Mouse (Mus musculus) embryonic fibroblast, embryonic 13.5 days (primary cell): ENCODE data around the gene Atp6v0d1.

Experiments used
- CTCF ChIP-seq: IDR thresholded peaks from 2 replicates; pipeline ENCODE4 v1.5.1; 2011; ENCODE audit warnings: mild to moderate bottlenecking, control low read depth, low read length, moderate library complexity, borderline replicate concordance; ENCODE audit not compliant: insufficient read depth
- POLR2A ChIP-seq: IDR thresholded peaks from 2 replicates; pipeline ENCODE4 v1.6.1; 2011; ENCODE audit warnings: low read depth, mild to moderate bottlenecking, control low read depth, low read length, moderate library complexity

DNA sequence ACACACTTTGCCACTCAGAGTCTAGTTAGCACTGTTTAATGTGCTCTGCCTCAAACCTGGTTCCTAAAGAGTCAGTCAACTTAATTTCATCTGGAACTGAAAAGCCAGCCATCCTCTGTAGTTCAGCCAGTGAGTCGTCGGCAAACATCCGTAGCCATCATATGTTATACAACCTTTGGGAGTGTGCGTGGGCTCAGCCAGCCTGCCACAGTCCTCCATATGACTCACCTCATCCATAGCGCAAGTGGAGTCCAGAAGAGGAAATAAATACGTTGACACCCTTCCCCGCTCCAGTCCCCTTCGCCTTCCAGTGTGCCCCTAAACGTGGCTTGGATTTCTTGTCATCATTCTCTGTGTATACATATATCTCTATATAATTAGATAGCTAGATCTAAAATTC, 6.0 kb upstream of the Atp6v0d1 start:
- TF ChIP-seq CTCF (no peak), POLR2A (no peak)
